Mouse (Mus musculus): ENCODE results near the gene Armcx4. TPM values are rescaled to one million over a fixed set of nuclear protein-coding genes. Genes with fewer than 3 reads are reported as not detected.

Armcx4 gene
- polyA plus RNA-seq, 1 experiment = 0.39 TPM

DNA sequence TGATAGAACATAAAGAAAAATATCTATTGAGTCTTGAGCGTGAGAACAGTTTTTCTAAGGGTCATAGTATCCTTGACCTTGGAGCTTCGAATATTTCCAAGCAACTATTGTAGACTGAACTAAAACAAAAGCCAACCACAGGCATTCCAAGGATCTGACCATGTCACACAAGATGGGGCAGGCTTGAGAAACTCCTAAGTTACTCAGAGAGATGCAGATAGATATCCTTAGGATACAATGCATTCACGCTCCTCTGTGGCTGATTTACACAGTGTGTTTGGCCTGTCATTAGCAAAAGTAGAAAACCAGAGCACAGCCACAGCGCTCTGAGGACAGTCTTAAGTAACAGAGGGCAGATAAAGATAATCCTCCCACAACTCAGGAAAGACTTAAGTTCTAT lies 52.8 kb downstream of the Armcx4 start:
- no peaks in the 10 kb centered on the region for H3K27me3 ChIP-seq (ENCODE audit: control insufficient read depth, insufficient read depth, low read length)
- H3K36me3 ChIP-seq (ENCODE audit: control insufficient read depth, insufficient read depth, low read length) = no peaks in the 10 kb centered on the region
- 82% methylated on average over 4 of the region's 4 CpGs for WGBS
- H3K4me3 ChIP-seq (ENCODE audit: extremely low read depth, insufficient read depth, insufficient read length) = no peak overlapping the region
- TF ChIP-seq CTCF (IDR thresholded peaks at IDR 0.05; ENCODE audit: extremely low read depth, insufficient read depth, insufficient read length, insufficient replicate concordance) (no peak), POLR2A (IDR thresholded peaks at IDR 0.05; ENCODE audit: low read depth, low read length) (no peak)
- DNase-seq (ENCODE audit: low read depth in 1 of 2, low spot score in 2 of 2) = no peak
- no peak overlapping the region for H3K27ac ChIP-seq (ENCODE audit: insufficient read depth, low read length)
- no peaks in the 10 kb centered on the region for H3K4me1 ChIP-seq (ENCODE audit: control insufficient read depth, insufficient read depth, insufficient read length)

DNA sequence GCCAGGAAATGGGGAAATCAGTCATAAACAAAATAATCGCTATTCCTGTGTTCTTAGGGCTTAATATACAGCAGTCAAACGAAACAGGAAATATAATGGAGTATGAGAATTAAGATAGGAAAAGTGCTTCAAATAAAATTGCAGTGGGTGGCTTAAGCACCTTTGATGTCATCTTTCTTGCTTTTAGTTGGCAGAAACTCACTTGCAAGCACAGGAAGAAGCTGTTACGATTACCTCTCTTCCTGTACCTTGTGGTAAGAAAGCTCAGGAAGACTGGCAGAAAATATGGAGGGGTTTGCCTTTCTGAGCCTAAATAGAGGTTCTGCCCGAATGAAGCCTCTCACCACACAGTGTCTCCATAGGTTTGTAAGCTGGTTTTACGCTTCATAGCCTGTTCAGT lies 55.5 kb downstream of the Armcx4 start:
- WGBS = 37% methylated on average over 5 of the region's 5 CpGs
- no peaks in the 10 kb centered on the region for H3K27me3 ChIP-seq (ENCODE audit: control insufficient read depth, insufficient read depth, low read length)
- H3K36me3 ChIP-seq (ENCODE audit: control insufficient read depth, insufficient read depth, low read length) = no peaks in the 10 kb centered on the region
- DNase-seq (ENCODE audit: low read depth in 1 of 2, low spot score in 2 of 2) = no peak
- H3K27ac ChIP-seq (ENCODE audit: insufficient read depth, low read length) = no peak overlapping the region
- TF ChIP-seq POLR2A (IDR thresholded peaks at IDR 0.05; ENCODE audit: low read depth, low read length) (no peak), CTCF (IDR thresholded peaks at IDR 0.05; ENCODE audit: extremely low read depth, insufficient read depth, insufficient read length, insufficient replicate concordance) (no peak)
- no peaks in the 10 kb centered on the region for H3K4me1 ChIP-seq (ENCODE audit: control insufficient read depth, insufficient read depth, insufficient read length)
- no peak overlapping the region for H3K4me3 ChIP-seq (ENCODE audit: extremely low read depth, insufficient read depth, insufficient read length)

Other genes starting within 250 kb of the Armcx4 start
- not detected in 2 replicates for gene Taf7l, start 210.0 kb upstream of the Armcx4 start, polyA plus RNA-seq (2012; rRNA removed)
- gene Timm8a1, start 144.7 kb upstream of the Armcx4 start, polyA plus RNA-seq (2012; rRNA removed) = 0.60 and 0.62 TPM in 2 replicates
- gene Btk, start 102.9 kb upstream of the Armcx4 start, polyA plus RNA-seq (2012; rRNA removed) = 12.5 and 14.4 TPM in 2 replicates
- gene Rpl36a, start 100.9 kb upstream of the Armcx4 start, polyA plus RNA-seq (2012; rRNA removed) = 89.6 and 117 TPM in 2 replicates
- 0.66 and 0.96 TPM in 2 replicates for gene Gla, start 85.4 kb upstream of the Armcx4 start, polyA plus RNA-seq (2012; rRNA removed)
- 6.1 and 6.3 TPM in 2 replicates for gene Hnrnph2, start 85.3 kb upstream of the Armcx4 start, polyA plus RNA-seq (2012; rRNA removed)
- 0.46 and 1.1 TPM in 2 replicates for gene Armcx1, start 31.4 kb downstream of the Armcx4 start, polyA plus RNA-seq (2012; rRNA removed)
- 0.74 and 0.95 TPM in 2 replicates for gene Armcx6, start 64.9 kb downstream of the Armcx4 start, polyA plus RNA-seq (2012; rRNA removed)
- 1.6 and 1.9 TPM in 2 replicates for gene Armcx3, start 70.1 kb downstream of the Armcx4 start, polyA plus RNA-seq (2012; rRNA removed)
- 9.0 and 11.5 TPM in 2 replicates for gene Armcx2, start 122.7 kb downstream of the Armcx4 start, polyA plus RNA-seq (2012; rRNA removed)

Data from spleen, adult 2 months (tissue).